Mouse (Mus musculus) left cerebral cortex, adult 8-10 months (tissue): ENCODE data around the gene Fndc7. TPM values are rescaled to one million over a fixed set of nuclear protein-coding genes. Genes with fewer than 3 reads are reported as not detected.
A peak's percentile ranks its signal among the peaks of the same experiment; 100 is the strongest.
"Not testable (repeated sequence)": the region's sequence is repeated elsewhere in the genome, so short reads cannot be mapped to it uniquely, and the experiment has no call there.

Source experiments
- DNase-seq, 2 experiments: peaks; one replicate each; pipeline ENCODE4 v3.0.0; 2022; ENCODE audit warnings: low spot score in 2 of 2
- total RNA-seq, 4 experiments: library from RNA; stranded (reverse); gene quantifications; 2 replicates each; pipeline ENCODE4 v1.2.4; 2022

Gene Fndc7
- total RNA-seq, 4 experiments from 2014 or later = 0.11 to 0.35 (median 0.14) TPM

DNA sequence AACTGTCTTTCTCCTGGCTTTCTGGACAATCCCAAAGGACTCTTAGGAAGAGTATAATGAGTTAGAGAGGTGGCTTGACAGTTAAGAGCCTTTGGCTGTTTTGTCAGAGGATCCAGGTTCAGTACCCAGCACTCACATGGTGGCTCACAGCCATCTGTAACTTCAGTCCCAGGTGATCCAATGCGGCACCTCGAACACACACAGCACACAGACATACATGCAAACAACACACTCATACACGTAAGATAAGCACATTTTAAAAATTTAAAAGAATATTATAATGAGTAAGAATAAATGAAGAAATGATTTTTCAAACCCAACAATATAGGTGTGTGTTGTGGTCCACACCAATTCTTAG lies 2.2 kb downstream of the Fndc7 start:
- no peak for DNase-seq

DNA sequence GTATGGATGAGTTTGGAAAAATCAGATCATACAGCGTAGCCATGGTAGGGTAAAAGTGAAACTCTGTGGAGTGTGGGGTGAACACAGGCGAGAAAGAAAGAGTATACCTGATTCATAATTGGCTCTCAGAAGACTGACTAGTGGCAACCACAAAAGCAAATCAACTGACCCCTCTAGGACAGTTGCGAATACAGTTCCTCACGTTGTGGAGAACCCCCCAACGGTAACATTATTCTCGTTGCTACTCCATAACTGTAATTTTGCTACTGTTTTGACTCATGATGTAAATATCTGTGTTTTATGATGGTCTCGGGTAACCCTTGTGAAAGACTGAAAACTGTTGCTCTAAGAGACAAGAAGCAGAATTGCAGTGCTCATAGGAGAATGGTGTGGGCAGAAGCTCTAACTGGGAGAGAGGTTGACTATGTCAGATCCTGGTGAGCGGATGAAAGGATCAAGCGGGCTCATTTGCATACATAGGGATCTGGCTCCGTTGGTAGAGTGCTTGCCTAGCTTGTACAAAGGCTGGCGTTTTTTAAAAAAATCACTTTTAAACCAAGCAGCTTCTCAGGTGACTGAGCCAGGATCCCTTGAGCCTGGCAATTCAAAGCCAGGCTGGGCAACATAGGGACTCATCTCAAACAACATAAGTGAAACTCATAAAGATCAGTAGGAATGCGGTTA lies 2.7 kb downstream of the Fndc7 start:
- DNase-seq = no peak

GRCm38 (mm10) chr3:108885686-108886530 lies 3.9 kb downstream of the Fndc7 start:
- no peak for DNase-seq

DNA sequence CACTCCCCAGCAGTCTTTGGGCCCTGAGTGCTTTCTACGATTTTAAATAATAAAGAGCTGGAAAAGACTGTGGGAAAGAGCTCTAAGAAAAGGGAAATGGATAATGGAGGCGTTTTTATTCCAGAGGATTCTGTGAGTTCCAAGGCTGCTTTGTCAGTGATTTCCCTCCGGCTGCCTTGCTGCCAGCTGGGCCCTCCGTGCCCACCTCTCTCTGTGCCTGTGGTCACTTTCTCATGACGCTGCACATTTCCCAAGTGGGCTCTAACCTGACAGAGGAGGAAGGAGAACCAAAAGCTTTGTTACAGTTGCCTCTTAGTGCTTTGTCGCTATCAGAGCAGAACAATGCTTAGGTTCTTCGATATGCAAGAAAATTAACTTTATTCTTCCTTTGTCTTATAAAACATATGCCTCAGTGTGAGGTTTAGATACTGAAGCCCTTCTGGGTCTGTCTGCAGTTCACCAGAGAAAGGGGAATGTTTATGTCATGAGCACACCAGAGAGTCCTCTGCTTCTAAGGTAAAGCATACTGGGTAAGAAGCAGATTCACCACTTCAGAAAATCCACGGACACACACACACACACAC lies 5.0 kb downstream of the Fndc7 start:
- DNase-seq = no peak

DNA sequence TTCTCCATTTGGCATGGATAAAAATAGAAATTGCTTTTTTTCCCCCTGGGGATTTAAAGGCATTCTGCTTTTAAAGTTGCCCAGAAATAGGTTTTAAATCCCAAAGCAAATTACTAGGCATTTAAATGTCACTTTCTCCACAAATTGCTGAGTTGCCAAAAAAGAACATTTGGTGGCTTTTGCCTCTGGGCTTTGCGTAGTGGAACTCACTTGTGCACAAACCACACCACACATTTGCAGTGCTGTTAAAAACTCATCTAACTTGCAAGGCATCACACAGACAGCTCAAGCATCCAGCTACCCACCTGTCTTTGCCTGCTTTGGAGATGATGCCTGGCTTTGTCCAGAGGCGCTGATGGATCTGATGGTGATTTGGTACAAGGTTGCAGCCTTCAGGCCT lies 6.7 kb downstream of the Fndc7 start:
- no peak for DNase-seq

DNA sequence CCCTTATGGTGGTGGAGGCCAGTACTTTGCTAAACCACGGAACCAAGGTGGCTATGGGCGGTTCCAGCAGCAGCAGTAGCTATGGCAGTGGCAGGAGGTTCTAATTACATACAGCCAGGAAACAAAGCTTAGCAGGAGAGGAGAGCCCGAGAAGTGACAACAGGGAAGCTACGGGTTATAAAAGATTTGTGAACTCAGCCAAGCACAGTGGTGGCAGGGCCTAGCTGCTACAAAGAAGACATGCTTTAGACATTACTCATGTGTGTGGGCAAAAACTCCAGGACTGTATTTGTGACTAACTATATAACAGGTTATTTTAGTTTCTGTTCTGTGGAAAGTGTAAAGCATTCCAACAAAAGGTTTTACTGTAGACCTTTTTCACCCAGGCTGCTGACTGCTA lies 7.9 kb downstream of the Fndc7 start:
- peak in 1 of 2 experiments; percentile 30 for DNase-seq

GRCm38 (mm10) chr3:108880544-108881507 lies 9.0 kb downstream of the Fndc7 start:
- DNase-seq = peak; percentile 17 to 28

- no peak for DNase-seq
Observed at GRCm38 (mm10) chr3:108879836-108880435, 9.9 kb downstream of the Fndc7 start.

DNA sequence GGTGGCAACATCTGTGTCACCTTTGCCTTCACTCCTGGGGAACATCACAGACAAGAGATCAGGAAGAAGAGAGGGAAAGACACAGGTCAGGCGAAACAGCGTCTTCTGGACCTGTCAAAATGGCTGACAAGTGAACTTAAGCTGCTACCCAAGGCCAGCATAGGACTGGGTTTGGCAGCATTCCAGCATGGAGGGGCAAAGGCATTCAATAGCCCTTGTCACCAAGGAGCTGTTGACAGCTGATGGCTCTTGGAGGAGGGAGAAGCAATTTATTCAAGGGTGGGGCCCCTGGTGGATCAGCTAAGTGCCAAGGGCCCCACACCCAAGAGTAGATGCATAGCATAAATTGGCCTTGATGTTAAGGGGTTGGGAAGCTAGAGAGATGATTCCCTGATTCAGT lies 10.7 kb downstream of the Fndc7 start:
- DNase-seq = no peak

GRCm38 (mm10) chr3:108870631-108871030 lies 19.2 kb downstream of the Fndc7 start:
- no peak for DNase-seq

DNA sequence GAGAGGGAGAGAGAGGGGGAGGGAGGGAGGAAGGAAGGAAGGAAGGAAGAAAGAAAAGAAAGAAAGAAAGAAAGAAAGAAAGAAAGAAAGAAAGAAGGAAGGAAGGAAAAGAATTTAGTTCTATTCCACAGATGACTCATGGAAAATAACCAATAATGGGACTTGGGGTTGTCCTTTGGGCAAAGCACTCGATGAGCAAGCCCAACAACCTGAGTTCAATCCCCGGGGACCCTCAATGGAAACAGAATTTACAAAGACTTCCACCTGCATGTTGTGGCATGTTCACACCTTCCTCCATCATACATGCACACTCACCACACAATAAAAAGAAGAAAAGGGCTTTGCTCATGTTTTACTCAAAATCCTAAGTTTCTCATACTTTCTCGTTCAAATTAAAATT lies 22.4 kb downstream of the Fndc7 start:
- no peak for DNase-seq

GRCm38 (mm10) chr3:108865676-108866075 lies 24.1 kb downstream of the Fndc7 start:
- DNase-seq = no peak

- no peak for DNase-seq
Observed at GRCm38 (mm10) chr3:108865129-108865528, 24.7 kb downstream of the Fndc7 start.

DNA sequence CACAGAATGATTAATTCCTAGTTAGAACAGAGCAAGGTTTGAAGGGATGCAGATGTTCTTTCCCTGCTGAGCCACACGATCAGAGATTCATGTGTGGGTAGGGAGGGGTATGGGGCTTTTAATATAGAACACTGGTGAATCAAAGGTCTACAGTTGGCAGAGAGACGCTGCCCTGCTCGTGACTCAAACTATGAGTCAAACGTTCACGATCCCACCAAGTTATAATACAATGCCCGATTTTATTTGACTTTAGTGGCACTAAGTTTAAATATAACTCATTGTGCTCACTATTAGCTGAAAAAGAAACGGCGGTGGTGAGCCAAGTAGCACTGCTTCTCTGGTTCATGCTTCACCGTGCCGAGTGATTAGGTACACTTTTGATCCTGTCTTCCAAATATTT lies 26.7 kb downstream of the Fndc7 start:
- DNase-seq = no peak

DNA sequence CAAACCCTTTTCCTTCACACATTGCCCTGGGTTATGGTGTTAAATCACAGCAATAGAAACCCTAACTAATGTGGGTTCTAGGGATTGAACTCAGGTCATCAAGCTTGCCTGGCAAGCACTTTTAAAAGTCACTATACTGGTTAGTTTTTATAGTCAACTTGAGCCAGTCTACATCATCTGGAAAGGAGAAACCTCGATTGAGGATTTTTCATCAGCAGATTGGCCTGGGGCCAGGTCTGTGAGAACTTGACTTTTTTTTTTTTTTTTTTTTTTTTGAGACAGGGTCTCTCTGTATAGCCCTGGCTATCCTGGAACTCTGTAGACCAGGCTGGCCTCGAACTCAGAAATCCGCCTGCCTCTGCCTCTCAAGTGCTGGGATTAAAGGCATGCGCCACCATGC lies 27.5 kb downstream of the Fndc7 start:
- not testable (repeated sequence) for DNase-seq

DNA sequence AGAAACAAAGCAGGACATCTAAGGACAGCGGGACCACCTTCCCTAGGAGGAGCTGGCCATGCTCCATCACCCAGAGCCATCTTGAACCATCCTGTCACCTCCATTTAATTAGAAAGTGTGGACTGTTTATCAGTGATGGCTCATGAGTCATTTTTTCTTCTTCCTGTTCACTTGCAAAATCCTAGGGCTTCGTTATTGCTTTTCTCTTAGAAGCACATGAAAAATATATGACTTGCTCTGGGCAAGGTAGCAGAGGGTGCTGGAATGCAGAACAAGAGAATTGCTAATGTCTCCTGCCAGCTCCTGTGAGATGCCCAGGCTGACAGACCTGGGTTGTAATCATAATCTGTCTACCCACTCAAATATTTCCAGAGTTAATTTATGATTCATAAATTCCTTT lies 29.0 kb downstream of the Fndc7 start:
- DNase-seq = no peak

DNA sequence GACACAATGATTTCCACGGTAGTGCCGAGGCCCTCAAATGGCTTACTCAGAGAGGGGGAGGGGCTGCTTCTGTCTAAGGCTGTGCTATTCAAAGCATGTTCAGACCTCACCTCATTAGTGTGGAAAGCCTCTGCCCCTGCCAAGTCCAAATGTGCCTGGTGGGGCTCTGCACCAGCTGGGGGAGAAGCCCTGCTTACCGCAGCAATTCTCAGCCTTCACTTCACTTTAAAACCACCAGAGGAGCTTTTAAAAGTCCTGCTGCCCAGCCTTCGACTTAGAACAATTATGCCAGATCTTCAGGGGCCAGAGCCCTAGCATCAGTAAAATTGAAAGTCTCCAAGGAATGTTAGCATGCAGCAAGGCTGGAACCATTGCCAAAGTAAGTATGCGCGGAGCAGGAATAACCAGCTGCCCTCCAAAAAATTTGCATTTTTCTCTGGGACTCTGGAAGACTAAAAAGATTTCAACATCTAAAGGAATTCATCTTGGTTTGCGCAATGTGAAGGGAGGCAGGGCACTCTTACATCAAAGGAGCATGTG lies 31.5 kb downstream of the Fndc7 start:
- DNase-seq = no peak

DNA sequence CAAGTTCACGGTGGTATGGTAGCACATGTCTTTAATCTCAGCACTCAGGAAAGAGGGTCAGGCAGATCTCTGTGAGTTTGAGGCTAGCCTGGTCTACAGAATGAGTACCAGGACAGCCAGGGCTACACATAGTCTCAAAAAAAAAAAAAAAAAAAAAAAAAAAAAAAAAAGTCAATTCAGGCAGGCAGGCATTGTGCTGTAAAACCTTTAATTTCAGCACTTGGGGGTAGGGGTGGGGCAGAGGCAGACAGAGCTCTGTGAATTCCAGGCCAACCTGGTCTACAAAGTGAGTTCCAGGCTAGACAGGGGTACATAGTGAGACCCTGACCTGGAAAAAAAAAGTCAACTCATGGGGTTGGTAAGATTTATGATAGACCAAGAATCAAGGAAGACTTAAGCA lies 32.1 kb downstream of the Fndc7 start:
- no peak for DNase-seq

DNA sequence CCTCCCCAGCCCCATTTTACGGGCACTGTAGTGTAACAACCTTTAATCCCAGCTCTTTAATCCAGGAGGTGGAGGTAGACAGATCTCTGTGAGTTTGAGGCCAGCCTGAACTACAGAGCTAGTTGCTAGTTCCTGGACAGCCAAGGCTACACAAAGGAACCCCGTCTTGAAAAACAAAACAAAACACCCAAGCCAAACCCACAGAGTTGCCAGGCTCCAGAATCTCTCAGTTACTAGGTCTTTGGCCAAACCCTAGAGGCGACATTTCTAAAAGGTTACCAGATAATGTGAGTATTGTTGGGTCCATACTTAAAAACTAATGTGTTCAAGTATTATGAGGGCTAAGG lies 32.7 kb downstream of the Fndc7 start:
- no peak for DNase-seq

DNA sequence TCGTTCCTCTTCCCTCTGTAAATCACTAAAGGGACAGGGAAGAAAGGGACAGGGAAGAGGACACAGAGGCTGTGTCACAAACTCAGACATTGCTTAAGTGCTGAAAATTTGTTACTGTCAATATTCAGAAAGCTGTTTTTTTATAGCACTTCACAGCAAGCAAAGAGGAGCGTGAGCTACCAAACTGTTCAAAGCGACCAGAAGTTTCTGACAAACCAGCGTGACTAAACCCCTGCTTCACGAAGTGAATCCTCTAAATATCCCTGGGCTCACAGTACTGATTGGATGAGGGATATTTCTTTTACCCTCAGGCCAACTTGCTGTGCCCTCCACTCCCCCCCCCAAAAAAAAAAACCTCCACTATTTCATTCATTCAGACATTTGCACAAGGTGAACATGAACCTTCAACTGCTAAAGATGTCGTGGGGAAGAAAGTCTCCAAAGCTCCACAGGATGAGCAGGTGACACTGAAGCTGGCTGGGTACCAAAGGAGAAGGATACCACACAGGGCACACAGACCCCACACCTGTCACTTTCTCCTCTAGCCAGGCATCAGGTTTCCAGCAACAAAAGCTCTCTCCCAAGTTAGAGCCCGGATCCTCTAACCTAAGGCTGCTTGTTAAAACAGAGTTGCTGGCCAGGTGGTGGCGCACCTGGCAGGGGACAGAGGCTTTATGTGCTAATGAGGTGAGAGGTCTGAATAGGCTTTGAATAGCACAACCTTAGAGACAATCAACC lies 33.3 kb downstream of the Fndc7 start:
- no peak for DNase-seq
